Mouse (Mus musculus) heart, adult 2 months (tissue): ENCODE data around the gene Il25.
A peak's percentile ranks its signal among the peaks of the same experiment; 100 is the strongest.
"Not testable (repeated sequence)": the region's sequence is repeated elsewhere in the genome, so short reads cannot be mapped to it uniquely, and the experiment has no call there.

ENCODE experiments used
- CTCF ChIP-seq: fragments of 200-600 bp; IDR thresholded peaks from 2 replicates; pipeline ENCODE4 v1.8.1; 2022; ENCODE audit warnings: antibody characterized with exemption, mild to moderate bottlenecking, moderate library complexity
- EP300 ChIP-seq: fragments of 200-500 bp; IDR thresholded peaks from 2 replicates; pipeline ENCODE4 v1.6.1; 2011; ENCODE audit warnings: low read depth, low read length, control low read depth; ENCODE audit not compliant: insufficient read depth
- POLR2A ChIP-seq: fragments of 200-500 bp; IDR thresholded peaks from 2 replicates; pipeline ENCODE4 v1.6.1; 2011; ENCODE audit warnings: mild to moderate bottlenecking, low read depth, low read length, control low read depth; ENCODE audit not compliant: insufficient read depth

GRCm38 (mm10) chr14:54959853-54960613, 27.5 kb downstream of the Il25 start:
- TF ChIP-seq POLR2A (peak; percentile 85), EP300 (peak; percentile 79)
- not testable (repeated sequence) for TF ChIP-seq CTCF
